Mouse (Mus musculus): Measurements from ENCODE around the gene Acoxl.

Acoxl gene

DNA sequence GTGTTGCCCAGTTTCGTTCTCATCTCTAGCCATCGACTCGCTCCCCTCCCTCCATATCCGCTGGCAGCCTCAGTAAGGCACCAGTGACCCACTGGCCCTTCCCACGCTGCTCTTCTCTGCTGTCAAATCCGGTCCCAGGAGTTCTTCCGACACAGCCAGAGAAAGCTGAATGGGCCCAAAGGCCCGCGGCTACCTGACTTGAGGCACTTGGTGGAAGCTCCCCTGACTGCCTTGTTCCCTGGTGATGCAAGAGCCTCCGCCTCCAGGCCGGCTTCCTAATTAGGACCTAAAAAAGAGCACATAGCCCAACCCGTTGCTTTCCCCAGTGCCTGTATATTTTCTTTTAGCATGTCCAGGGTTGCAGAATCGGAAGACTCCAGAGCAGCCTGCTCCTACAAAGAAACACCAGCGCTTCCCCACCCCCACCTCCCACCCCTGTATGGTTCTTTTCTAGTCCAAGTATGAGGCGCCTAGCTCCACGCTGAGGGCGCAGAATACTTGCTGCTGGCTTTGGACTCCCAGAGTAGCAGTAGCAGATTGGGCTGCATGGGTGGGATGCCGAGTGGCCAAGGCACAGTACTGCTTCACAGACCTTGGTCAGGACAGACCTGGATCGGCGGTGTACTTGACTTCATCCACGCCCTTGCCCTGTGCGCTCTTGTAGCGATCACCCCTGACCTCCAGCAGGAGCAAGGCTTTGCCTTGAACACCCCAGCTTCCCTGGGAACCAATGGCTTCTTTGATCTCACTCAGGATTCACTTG is 285.4 kb downstream of the Acoxl start:
- DNase-seq, result peak; percentile 41

DNA sequence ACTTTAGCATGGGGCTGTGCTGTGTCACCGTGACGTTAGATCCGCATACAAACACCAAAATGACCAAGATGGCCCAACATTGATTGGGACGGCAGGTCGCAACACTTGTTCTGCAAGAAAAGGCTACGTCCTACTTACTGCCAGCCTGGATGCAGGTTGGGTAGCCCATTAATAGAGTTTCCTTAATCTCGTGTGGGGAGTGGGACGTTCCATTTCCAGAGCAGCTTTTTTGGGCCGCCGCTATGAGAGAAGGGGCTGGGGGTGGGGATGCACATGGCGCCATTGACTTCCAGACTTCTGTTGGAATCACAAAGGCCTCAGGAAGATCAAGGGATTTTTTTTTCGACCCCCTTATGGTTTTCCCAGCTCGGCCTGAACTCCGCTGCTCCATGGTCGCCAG is 286.0 kb downstream of the Acoxl start:
- no peak for DNase-seq

- peak; percentile 99 for DNase-seq
Measured at GRCm38 (mm10) chr2:128125635-128126470, 287.2 kb downstream of the Acoxl start, which contains the start of gene Bcl2l11. Gene Bcl2l11 (plus strand): TSS chr2:128126038.

DNA sequence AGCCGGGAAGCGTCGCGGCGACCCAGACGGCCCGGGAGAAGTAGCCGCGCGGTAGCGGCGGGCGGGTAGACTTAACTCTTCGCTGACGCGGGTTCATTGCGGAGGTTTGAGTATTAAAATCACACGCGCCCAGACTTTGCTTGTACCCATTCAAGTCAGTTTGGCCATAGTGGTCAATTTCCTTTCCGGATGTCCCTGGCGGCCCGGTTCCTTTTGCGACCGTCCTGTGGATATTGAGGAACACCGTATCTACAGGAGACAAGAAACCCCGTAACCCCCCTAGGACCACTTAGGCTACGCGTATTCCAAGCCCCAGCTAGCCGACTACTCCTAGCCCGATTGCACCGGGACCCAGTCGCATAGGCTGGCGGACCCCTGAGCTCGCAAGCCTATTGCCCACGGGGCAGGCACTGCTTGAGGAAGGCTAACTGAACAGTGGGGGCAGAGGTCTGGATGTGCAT is 287.9 kb downstream of the Acoxl start:
- no peak for DNase-seq

GRCm38 (mm10) chr2:128127121-128127671 is 288.5 kb downstream of the Acoxl start:
- DNase-seq, result peak; percentile 95

DNA sequence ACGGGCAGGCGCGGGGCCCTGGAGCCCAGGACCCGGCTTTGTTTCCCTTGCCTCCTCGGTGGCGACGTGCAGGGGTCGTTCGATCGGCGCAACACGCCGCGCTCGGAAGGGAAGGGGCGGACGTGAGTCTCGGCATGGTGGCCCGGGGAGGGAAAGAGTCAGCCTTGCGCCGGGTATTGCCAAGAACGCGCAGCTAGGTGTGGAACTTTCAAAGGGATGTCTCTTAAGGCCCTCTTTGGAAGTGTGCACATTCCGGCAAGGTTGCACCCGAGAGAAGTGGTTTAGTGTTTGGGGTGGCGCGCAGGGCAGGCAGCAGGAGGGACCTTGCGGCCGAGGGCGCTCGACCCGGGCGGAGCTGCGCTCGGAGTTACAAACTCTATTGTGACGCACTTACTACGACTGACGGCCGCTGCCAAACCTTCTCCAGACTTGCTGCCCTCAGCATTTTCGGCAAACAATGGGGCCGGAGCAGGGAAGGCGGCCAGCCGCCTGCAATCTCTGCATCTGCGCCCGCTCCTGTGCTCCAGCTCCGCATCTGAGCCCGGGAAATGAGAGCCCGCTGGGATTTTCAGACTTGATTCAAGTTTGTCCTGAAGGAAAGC is 289.1 kb downstream of the Acoxl start:
- no peak for DNase-seq

DNA sequence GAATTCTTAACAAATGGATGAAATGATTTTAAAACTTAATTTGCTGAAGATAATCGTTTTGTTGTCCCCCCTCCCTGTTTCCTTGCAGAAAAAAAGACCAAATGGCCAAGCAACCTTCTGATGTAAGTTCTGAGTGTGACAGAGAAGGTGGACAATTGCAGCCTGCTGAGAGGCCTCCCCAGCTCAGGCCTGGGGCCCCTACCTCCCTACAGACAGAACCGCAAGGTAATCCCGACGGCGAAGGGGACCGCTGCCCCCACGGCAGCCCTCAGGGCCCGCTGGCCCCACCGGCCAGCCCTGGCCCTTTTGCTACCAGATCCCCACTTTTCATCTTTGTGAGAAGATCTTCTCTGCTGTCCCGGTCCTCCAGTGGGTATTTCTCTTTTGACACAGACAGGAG is 289.9 kb downstream of the Acoxl start:
- no peak for DNase-seq

DNA sequence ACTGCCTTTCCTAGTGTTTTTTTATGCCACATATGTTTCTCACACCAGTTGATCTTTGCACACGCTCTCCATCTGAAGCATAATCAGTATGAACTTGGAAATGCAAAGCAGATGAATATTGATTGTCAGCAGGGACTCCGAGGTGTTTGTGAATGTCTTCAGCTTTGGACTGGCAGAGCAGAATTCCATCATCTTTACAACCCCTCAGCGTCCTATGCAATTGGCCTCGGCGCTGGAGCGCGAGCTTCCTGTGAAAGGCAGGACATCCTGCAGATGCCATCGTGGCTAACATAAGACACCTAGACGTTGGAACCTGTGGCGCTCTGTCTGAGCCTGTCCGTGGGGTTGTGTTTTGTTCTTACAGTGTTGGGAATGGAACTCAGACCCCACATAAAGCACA is 292.8 kb downstream of the Acoxl start:
- no peak for DNase-seq

DNA sequence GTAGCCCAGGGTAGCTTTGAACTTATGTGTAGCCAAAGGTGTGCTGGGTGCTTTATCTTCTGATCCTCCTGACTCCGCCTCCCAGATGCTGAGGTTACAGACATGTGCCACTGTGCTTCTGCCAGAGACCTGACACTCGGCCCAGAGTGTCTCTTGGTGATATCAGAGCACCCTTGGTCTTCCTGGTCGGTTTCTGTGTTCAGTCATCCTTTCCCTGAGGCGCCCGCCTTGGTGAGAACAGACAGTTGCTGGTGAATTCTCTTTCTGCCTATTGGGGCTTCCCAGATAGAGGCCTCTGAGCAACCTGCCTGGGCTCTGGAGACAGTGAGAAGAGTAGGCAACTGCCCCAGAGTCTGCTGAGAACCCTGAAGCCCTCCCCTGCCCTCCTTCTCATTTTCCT is 294.0 kb downstream of the Acoxl start:
- no peak for DNase-seq

GRCm38 (mm10) chr2:128133865-128134264 is 295.2 kb downstream of the Acoxl start:
- DNase-seq, result no peak

DNA sequence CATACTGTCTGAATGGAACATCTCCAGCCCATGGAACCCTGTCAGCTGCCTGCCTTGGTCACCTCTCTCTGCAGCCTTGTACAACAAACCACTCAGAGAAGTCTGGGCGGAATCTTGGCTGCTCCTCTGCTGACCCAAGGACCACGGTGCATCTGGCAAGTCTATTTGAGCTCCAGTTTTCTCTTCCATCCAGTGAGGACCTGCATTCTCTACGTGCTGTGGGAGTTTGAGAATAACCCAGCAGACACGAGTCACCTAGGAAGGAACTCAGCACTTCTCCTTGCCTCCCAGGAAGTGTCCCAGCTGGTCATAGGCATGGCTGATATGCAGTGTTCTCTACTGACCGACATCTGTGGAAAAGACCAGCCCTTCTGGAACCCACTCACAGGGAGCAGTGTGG is 295.8 kb downstream of the Acoxl start:
- DNase-seq, result no peak

GRCm38 (mm10) chr2:128134948-128135347 is 296.3 kb downstream of the Acoxl start:
- no peak for DNase-seq

GRCm38 (mm10) chr2:128136769-128137433 is 298.2 kb downstream of the Acoxl start:
- no peak for DNase-seq

- DNase-seq, result no peak
Measured at GRCm38 (mm10) chr2:128137480-128138276, 299.0 kb downstream of the Acoxl start.

- DNase-seq, result no peak
Measured at GRCm38 (mm10) chr2:128138924-128139323, 300.2 kb downstream of the Acoxl start.

DNA sequence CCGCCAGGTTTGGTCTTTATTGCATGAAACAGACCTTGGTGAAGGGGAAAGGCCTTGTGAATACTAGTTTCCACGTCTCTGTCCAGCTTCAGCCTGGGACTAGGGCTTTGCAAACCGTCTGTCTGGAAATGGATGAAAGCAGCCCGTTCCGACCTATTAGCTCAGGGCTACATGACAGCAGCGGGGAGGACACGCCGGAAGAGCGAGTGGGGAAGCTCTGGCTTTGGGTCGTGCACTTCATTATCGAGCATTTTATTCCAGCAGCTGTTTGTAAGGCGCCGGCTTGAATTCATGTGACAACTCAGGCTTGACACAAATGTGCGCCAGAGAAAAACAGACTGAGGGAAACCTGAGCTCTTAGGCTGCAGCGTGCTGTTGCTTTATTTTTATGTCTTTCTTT is 301.1 kb downstream of the Acoxl start:
- no peak for DNase-seq

- no peak for DNase-seq
Measured at GRCm38 (mm10) chr2:128140183-128140582, 301.5 kb downstream of the Acoxl start.

GRCm38 (mm10) chr2:128143992-128144391 is 305.3 kb downstream of the Acoxl start:
- DNase-seq, result no peak

GRCm38 (mm10) chr2:128145433-128145832 is 306.8 kb downstream of the Acoxl start:
- no peak for DNase-seq

- DNase-seq, result no peak
Measured at GRCm38 (mm10) chr2:128149596-128149995, 310.9 kb downstream of the Acoxl start.

- DNase-seq, result no peak
Measured at GRCm38 (mm10) chr2:128152211-128152610, 313.5 kb downstream of the Acoxl start.
